Mouse (Mus musculus) lung, embryonic 15.5 days (tissue): ENCODE measurements around the gene Tbrg1. TPM values are rescaled to one million over a fixed set of nuclear protein-coding genes. Genes with fewer than 3 reads are reported as not detected.

Experiments
- ATAC-seq: fragments of 200-750 bp; cut with Nextera tagmentation; 2 replicates; pipeline ENCODE4 v1.8.0; 2017; ENCODE audit warnings: moderate number of reproducible peaks, borderline replicate concordance; ENCODE audit not compliant: low FRiP score, low TSS enrichment; ENCODE audit errors: extremely low read depth
- H3K27ac ChIP-seq: fragments of 300-500 bp; sonication (generic); 2 replicates; pipeline ENCODE4 v1.5.1; 2015; ENCODE audit warnings: moderate library complexity, mild to moderate bottlenecking, inconsistent platforms
- H3K27me3 ChIP-seq: fragments of 300-500 bp; sonication (generic); 2 replicates; pipeline ENCODE4 v1.6.1; 2015; ENCODE audit warnings: inconsistent platforms
- H3K36me3 ChIP-seq: fragments of 300-500 bp; sonication (generic); 2 replicates; pipeline ENCODE4 v1.6.1; 2015; ENCODE audit warnings: inconsistent platforms
- H3K4me1 ChIP-seq: fragments of 300-500 bp; sonication (generic); 2 replicates; pipeline ENCODE4 v1.6.1; 2015; ENCODE audit warnings: inconsistent platforms
- H3K4me2 ChIP-seq: fragments of 300-500 bp; sonication (generic); 2 replicates; pipeline ENCODE4 v1.6.1; 2015; ENCODE audit warnings: inconsistent platforms, mild to moderate bottlenecking, moderate library complexity
- H3K4me3 ChIP-seq: fragments of 300-500 bp; sonication (generic); 2 replicates; pipeline ENCODE4 v1.5.1; 2015; ENCODE audit warnings: mild to moderate bottlenecking, inconsistent platforms
- H3K9ac ChIP-seq: fragments of 300-500 bp; sonication (generic); 2 replicates; pipeline ENCODE4 v1.6.1; 2015; ENCODE audit warnings: inconsistent platforms
- H3K9me3 ChIP-seq: fragments of 300-500 bp; sonication (generic); 2 replicates; pipeline ENCODE4 v1.6.1; 2016; ENCODE audit warnings: inconsistent platforms
- WGBS: fragments of 180-500 bp; shearing (Covaris S2); methylation state at CpG from one replicate; pipeline ENCODE4 v1.1.7; 2015; 5-methylcytosine and 5-hydroxymethylcytosine counted together
- polyA plus RNA-seq: library from polyadenylated mRNA; unstranded; fragments of >200 nt; fragmentation: Nextera tagmentation; extraction: Ambion mirVana; gene quantifications from 2 replicates; pipeline ENCODE4 v1.2.1, GENCODE M21; 2015

The Tbrg1 gene
- polyA plus RNA-seq, 1 experiment from 2014 or later: 134 TPM

DNA sequence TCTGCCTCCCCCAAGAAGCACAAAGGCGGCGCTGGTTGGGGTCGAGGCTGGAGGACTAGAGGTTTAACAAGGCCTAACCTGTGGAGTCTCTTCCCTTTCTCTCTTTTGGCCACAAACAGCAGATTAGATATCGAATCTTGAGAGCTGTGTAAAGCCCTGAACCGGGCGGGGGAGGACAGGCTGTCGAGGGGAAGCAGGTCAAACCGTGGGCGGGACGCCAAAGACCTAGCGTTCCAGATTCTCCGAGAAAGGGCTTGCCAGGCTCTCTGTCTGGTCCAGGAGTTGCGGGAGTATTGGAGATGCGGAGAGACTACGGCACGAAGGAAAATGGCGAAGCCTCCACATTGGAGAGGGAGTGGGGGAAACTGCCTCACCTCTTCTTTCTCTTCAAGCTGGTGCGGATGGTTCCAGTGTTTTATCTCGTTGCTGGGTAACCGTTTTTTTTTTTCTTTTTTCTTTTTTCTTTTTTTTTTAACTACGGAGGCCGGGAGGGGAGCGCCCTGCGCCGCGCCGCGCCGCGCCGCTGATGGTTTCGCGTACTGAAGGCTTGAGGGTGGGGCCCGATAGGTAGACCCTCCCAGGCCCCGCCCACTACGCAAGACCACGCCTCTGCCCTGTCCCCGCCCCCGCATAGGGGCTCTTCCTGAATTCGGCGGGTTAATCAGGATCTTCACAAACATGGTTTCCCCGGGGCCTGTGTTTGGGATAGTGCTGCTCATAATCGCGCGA lies 43.8 kb downstream of the Tbrg1 start, which contains the start of gene Spa17:
Gene Spa17, minus strand, starts transcription at position 541 of the 729 bp plus-strand sequence.
- ATAC-seq: peak; percentile 98
- Histone ChIP-seq H3K36me3 (no peaks in the 10 kb centered on the region), H3K27me3 (no peaks in the 10 kb centered on the region), H3K4me1 (peaks cover 9% of the 10 kb centered on the region; the same call in 1 of the 2 replicates), H3K9me3 (no peaks in the 10 kb centered on the region), H3K9ac (peak within 1 kb of the TSS; percentile 62), H3K4me2 (peak within 1 kb of the TSS; percentile 69), H3K4me3 (peak within 1 kb of the TSS; percentile 64), H3K27ac (peak within 1 kb of the TSS; percentile 66)
- under 1% methylated on average over 44 of the region's 45 CpGs for WGBS

DNA sequence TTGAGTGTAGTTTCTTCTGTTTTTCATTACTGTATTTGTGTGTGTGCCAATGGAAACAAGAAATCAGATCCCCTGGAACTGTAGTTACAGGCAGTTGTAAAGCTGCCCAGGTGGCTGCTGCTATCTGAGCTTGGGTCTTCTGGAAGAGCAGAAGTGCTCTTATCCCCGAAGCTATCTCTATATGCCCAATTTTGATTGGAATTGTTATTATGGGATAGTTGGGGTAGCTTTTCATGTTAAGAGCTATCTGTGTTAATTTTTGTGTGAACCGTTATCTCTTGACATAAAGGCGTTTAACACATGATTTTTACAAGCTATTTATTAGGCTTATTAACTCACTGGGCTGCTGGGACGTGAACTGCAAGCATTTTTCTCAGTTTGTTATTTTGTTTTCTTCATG lies 47.6 kb downstream of the Tbrg1 start:
- no peaks in the 10 kb centered on the region for H3K36me3 ChIP-seq

DNA sequence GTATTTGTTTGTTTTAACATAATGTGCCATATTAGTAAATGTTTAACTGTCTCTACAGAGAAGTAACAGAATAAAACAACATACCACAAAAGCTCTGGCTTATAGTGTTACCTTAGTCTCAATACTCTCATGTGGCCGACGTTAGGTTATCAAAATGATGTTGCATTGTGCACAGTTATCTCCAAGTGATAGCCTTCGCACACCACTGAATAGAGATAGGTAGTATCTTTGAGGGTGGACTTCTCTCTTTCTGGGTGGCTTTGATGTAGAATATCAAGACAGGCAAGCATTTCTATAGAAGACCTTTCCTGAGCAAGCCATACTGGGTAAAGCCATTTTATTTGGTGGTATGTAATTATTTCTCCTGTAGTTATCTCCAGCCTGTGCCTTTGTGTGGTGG lies 52.0 kb downstream of the Tbrg1 start:
- H3K27me3 ChIP-seq: no peaks in the 10 kb centered on the region
- no peaks in the 10 kb centered on the region for H3K4me1 ChIP-seq
- H3K36me3 ChIP-seq: no peaks in the 10 kb centered on the region
- H3K9ac ChIP-seq: no peak overlapping the region
- no peak overlapping the region for H3K4me3 ChIP-seq
- H3K4me2 ChIP-seq: no peak overlapping the region
- no peak overlapping the region for H3K27ac ChIP-seq
- ATAC-seq: no peak
- no peaks in the 10 kb centered on the region for H3K9me3 ChIP-seq
- 87% methylated on average over 3 of the region's 3 CpGs for WGBS

More for the DNA sequence above, 47.6 kb downstream of the Tbrg1 start:
- H3K9ac ChIP-seq: no peak overlapping the region
- H3K27ac ChIP-seq: no peak overlapping the region
- peaks cover 9% of the 10 kb centered on the region; the same call in 1 of the 2 replicates for H3K4me1 ChIP-seq
- H3K27me3 ChIP-seq: no peaks in the 10 kb centered on the region
- H3K4me3 ChIP-seq: no peak overlapping the region
- H3K4me2 ChIP-seq: no peak overlapping the region
- no peak for ATAC-seq
- H3K9me3 ChIP-seq: no peaks in the 10 kb centered on the region
- WGBS: 70% methylated on average over 4 of the region's 4 CpGs

DNA sequence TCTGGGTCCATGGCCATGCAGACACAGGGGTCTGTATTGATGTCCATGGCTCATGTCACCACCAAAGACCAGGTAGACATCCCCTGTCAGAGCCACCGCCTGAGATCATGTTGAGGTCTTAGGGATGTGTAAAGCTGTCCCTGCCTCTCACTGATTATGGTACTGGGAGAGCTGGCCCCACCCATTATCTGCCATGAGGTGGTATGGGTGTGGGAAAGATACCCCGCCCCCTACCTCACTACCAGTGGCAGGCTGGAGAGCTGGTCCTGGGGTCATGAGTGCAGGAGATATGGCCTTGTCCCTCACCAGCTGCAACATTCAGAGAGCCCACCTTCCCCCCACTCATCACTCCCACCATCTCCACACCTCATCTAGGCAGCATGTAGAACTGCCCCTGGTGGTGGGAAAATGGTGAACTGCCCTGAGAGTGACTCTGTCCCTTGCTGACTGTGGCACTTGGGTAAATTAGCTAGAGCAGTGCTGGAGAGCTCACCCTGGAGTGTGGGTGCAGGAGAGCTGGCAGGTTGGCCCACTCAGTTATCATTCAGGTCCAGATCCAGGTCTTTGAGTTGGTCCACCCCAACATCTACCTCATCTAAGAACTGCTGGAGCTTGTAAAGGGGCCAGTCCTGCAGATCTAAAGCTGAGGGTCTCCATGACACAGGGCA lies 56.4 kb downstream of the Tbrg1 start:
- no peaks in the 10 kb centered on the region for H3K9me3 ChIP-seq
- WGBS: 86% methylated on average over 2 of the region's 2 CpGs
- H3K4me2 ChIP-seq: no peak overlapping the region
- no peak overlapping the region for H3K9ac ChIP-seq
- no peak overlapping the region for H3K4me3 ChIP-seq
- H3K27ac ChIP-seq: no peak overlapping the region
- no peaks in the 10 kb centered on the region for H3K36me3 ChIP-seq
- ATAC-seq: no peak; the same call in 1 of the 2 replicates
- no peaks in the 10 kb centered on the region for H3K27me3 ChIP-seq
- H3K4me1 ChIP-seq: no peaks in the 10 kb centered on the region

Other genes starting within 250 kb of the Tbrg1 start
- 0.18 and 0.21 TPM in 2 replicates for gene Robo3, start 224.1 kb downstream of the Tbrg1 start, polyA plus RNA-seq
- gene Msantd2, start 168.0 kb downstream of the Tbrg1 start, polyA plus RNA-seq: 26.1 and 26.9 TPM in 2 replicates
- 167 and 178 TPM in 2 replicates for gene Esam, start 129.2 kb downstream of the Tbrg1 start, polyA plus RNA-seq
- 26.5 and 33.3 TPM in 2 replicates for gene Vsig2, start 118.1 kb downstream of the Tbrg1 start, polyA plus RNA-seq
- gene Nrgn, start 104.4 kb downstream of the Tbrg1 start, polyA plus RNA-seq: 7.0 and 8.1 TPM in 2 replicates
- 11.6 and 13.0 TPM in 2 replicates for gene Siae, start 101.6 kb downstream of the Tbrg1 start, polyA plus RNA-seq
- gene Spa17, start 43.6 kb downstream of the Tbrg1 start, polyA plus RNA-seq: 8.2 and 8.4 TPM in 2 replicates
- 0.07 TPM in 1 of 2 replicates, not detected in the other for gene Panx3, start 11.9 kb upstream of the Tbrg1 start, polyA plus RNA-seq
- not detected in 2 replicates for gene Olfr160, start 58.9 kb upstream of the Tbrg1 start, polyA plus RNA-seq
- not detected in 2 replicates for gene Olfr874, start 87.8 kb upstream of the Tbrg1 start, polyA plus RNA-seq
- gene Olfr875, start 114.5 kb upstream of the Tbrg1 start, polyA plus RNA-seq: not detected in 2 replicates
- not detected in 2 replicates for gene Olfr876, start 145.7 kb upstream of the Tbrg1 start, polyA plus RNA-seq
- not detected in 2 replicates for gene Olfr877, start 197.0 kb upstream of the Tbrg1 start, polyA plus RNA-seq
- not detected in 2 replicates for gene Olfr145, start 239.4 kb upstream of the Tbrg1 start, polyA plus RNA-seq